Mouse (Mus musculus) C2C12 (cell line): ENCODE results near the gene Tmem253. TPM values are rescaled to one million over a fixed set of nuclear protein-coding genes. Genes with fewer than 3 reads are reported as not detected.

ENCODE experiments used
- H3K27me3 ChIP-seq: one replicate; pipeline ENCODE4 v1.6.1; 2011; ENCODE audit not compliant: control insufficient read depth, insufficient read depth, insufficient read length
- H3K36me3 ChIP-seq: one replicate; pipeline ENCODE4 v1.6.1; 2011; ENCODE audit not compliant: control insufficient read depth, insufficient read depth
- H3K4me3 ChIP-seq: one replicate; pipeline ENCODE4 v1.5.1; 2011; ENCODE audit warnings: mild to moderate bottlenecking, control low read depth; ENCODE audit not compliant: poor library complexity, insufficient read depth, severe bottlenecking
- H3K79me2 ChIP-seq: one replicate; pipeline ENCODE4 v1.6.1; 2011; ENCODE audit not compliant: control insufficient read depth, insufficient read depth
- H3K79me3 ChIP-seq: one replicate; pipeline ENCODE4 v1.6.1; 2011; ENCODE audit warnings: low read depth, control low read depth
- H3ac ChIP-seq: one replicate; pipeline ENCODE3; 2011; ENCODE audit warnings: low read depth; ENCODE audit not compliant: control insufficient read depth, insufficient read length
- CEBPB ChIP-seq: IDR thresholded peaks from one replicate; pipeline ENCODE4 v1.6.1; 2011; ENCODE audit warnings: low read depth, mild to moderate bottlenecking, control low read depth, moderate library complexity
- CTCF ChIP-seq: IDR thresholded peaks from one replicate; pipeline ENCODE4 v1.5.1; 2011; ENCODE audit not compliant: control insufficient read depth, insufficient read depth, insufficient read length
- FOSL1 ChIP-seq: IDR thresholded peaks from one replicate; pipeline ENCODE4 v1.8.0; 2011; ENCODE audit warnings: mild to moderate bottlenecking, low read length; ENCODE audit not compliant: poor library complexity, insufficient read depth, severe bottlenecking
- MAX ChIP-seq: IDR thresholded peaks from one replicate; pipeline ENCODE4 v1.6.1; 2011; ENCODE audit warnings: mild to moderate bottlenecking, control low read depth
- MYOD1 ChIP-seq: IDR thresholded peaks from one replicate; pipeline ENCODE4 v1.6.1; 2011; ENCODE audit warnings: low read depth; ENCODE audit not compliant: control insufficient read depth, insufficient read length
- MYOG ChIP-seq: IDR thresholded peaks from one replicate; pipeline ENCODE4 v1.6.1; 2011; ENCODE audit not compliant: control insufficient read depth, insufficient read length; ENCODE audit errors: extremely low read depth
- USF1 ChIP-seq: IDR thresholded peaks from one replicate; pipeline ENCODE4 v1.6.1; 2011; ENCODE audit warnings: low read depth, mild to moderate bottlenecking, control low read depth, moderate library complexity
- polyA plus RNA-seq: library from polyadenylated mRNA; unstranded; fragments of >200 nt; fragmentation: generic; extraction: Trizol; gene quantifications from one replicate; pipeline ENCODE4 v1.2.1, GENCODE M21; 2012; ENCODE audit warnings: missing spikeins

Gene Tmem253
- polyA plus RNA-seq, 1 experiment, result 0.46 TPM

DNA sequence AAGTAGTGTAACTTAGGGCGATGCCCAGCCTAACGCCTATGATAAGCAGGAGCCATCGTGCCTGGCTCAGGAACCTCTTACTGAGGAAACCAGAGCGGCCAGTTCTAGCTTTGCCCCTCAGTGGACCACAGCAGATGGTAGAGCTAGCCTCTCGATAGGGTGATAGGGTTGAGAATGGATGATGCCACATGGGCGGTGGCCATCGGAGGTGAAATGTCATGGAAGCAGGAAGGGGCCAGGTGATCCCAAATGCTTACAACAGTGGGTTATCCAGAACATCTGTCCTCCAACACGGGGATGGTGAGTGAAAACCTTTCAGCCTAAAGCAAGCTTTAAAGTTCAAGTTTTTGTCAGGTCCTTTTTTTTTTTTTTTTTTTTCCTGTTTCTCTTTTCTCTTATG is 46.3 kb downstream of the Tmem253 start:
- Histone ChIP-seq H3ac (no peak overlapping the region), H3K79me3 (no peaks in the 10 kb centered on the region), H3K4me3 (no peak overlapping the region), H3K36me3 (no peaks in the 10 kb centered on the region), H3K79me2 (no peaks in the 10 kb centered on the region), H3K27me3 (peaks cover 10% of the 10 kb centered on the region)
- no peak for TF ChIP-seq MYOD1
- no peak for TF ChIP-seq USF1
- TF ChIP-seq FOSL1, result no peak

DNA sequence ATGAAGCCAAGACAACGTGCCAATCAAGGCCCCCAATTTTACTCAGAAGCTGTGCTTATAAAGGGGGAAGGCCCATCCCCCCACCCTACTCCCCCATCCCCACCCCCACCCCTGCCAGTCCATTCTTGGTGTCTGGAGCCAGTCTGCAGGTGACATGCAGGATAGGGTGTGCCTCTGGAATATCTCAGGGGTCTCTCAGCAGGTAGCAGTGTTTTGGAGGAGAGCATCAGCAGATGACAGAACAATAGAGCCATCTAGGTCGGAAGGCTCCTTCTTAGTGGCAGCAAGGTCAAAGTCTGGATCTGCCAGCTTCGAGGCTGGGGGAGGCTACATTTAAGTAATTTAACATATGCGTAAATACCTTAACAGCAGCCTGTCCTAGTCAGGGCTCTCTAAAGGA is 50.7 kb downstream of the Tmem253 start:
- Histone ChIP-seq H3ac (no peak overlapping the region), H3K4me3 (no peak overlapping the region), H3K79me2 (no peaks in the 10 kb centered on the region), H3K36me3 (peaks cover 1% of the 10 kb centered on the region), H3K79me3 (no peaks in the 10 kb centered on the region), H3K27me3 (peaks cover 10% of the 10 kb centered on the region)
- TF ChIP-seq CTCF (no peak), MYOD1 (no peak), USF1 (no peak), FOSL1 (no peak), MYOG (no peak), CEBPB (no peak), MAX (no peak)

Other genes starting within 250 kb of the Tmem253 start
- gene Ang4, start 242.1 kb upstream of the Tmem253 start, polyA plus RNA-seq, result not detected
- gene AY358078, start 215.6 kb upstream of the Tmem253 start, polyA plus RNA-seq, result not detected
- gene Ear6, start 162.0 kb upstream of the Tmem253 start, polyA plus RNA-seq, result not detected
- 20.1 TPM for gene Mettl17, start 130.8 kb upstream of the Tmem253 start, polyA plus RNA-seq
- 0.08 TPM for gene Slc39a2, start 122.8 kb upstream of the Tmem253 start, polyA plus RNA-seq
- gene Ndrg2, start 101.5 kb upstream of the Tmem253 start, polyA plus RNA-seq, result 24.7 TPM
- not detected for gene Tppp2, start 97.2 kb upstream of the Tmem253 start, polyA plus RNA-seq
- gene Rnase13, start 92.9 kb upstream of the Tmem253 start, polyA plus RNA-seq, result not detected
- gene Arhgef40, start 30.9 kb upstream of the Tmem253 start, polyA plus RNA-seq, result 55.6 TPM
- 17.6 TPM for gene Zfp219, start 5.1 kb downstream of the Tmem253 start, polyA plus RNA-seq
- gene Olfr221, start 26.8 kb downstream of the Tmem253 start, polyA plus RNA-seq, result not detected
- 231 TPM for gene Hnrnpc, start 88.4 kb downstream of the Tmem253 start, polyA plus RNA-seq
- gene Rpgrip1, start 95.0 kb downstream of the Tmem253 start, polyA plus RNA-seq, result 2.4 TPM
- 25.3 TPM for gene Supt16, start 181.8 kb downstream of the Tmem253 start, polyA plus RNA-seq
- 23.0 TPM for gene Chd8, start 242.1 kb downstream of the Tmem253 start, polyA plus RNA-seq